Mouse (Mus musculus): ENCODE results near the gene Gm47985. TPM values are rescaled to one million over a fixed set of nuclear protein-coding genes. Genes with fewer than 3 reads are reported as not detected.
"Not testable (repeated sequence)": the region's sequence is repeated elsewhere in the genome, so short reads cannot be mapped to it uniquely, and the experiment has no call there.

Gene Gm47985
- polyA plus RNA-seq, 1 experiment from 2014 or later, result 1.1 TPM

- H3K27ac ChIP-seq (replicated peaks); H3K4me2 ChIP-seq (replicated peaks); H3K4me1 ChIP-seq; H3K36me3 ChIP-seq; ATAC-seq (ENCODE audit: low FRiP score, low read depth); H3K4me3 ChIP-seq; H3K9ac ChIP-seq (replicated peaks); H3K27me3 ChIP-seq; H3K9me3 ChIP-seq: not testable (repeated sequence)
- 78% methylated on average over 3 of the region's 3 CpGs for WGBS
Observed at GRCm38 (mm10) chr1:151186186-151186585, 3.8 kb downstream of the Gm47985 start.

DNA sequence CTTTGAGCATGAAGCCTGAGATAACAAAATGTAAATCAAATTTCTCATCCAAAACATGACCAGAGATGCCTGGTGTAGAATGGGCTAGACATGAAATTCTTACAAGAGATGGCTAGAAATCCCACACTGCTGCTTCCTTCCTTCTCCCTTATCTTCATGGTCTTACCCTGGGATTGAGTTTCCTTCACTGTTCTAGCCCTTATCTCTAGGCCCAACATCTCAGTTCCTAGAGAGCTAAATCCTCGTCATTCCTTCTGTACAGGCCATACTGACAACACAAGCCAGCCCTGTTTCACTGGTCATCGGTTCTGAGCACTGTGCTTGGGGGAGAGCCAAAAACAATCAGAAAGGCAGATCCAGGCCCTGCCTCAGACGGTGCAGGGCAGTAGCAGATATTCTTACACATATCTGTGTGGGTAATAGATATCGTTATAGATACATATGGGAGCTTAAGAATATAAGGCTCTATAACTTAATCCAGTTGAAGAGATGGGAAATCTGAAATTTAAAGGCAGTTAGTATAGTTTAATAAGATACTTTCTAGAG, 4.6 kb downstream of the Gm47985 start:
- H3K27me3 ChIP-seq; H3K4me3 ChIP-seq; ATAC-seq (ENCODE audit: low FRiP score, low read depth); H3K9me3 ChIP-seq; H3K4me1 ChIP-seq; H3K9ac ChIP-seq (replicated peaks); H3K27ac ChIP-seq (replicated peaks); H3K36me3 ChIP-seq; H3K4me2 ChIP-seq (replicated peaks): not testable (repeated sequence)
- WGBS, result 89% methylated on average over 4 of the region's 4 CpGs

- Histone ChIP-seq H3K4me3 (no peak overlapping the region), H3K4me2 (replicated peaks) (no peak overlapping the region), H3K27ac (replicated peaks) (no peak overlapping the region), H3K27me3 (no peaks in the 10 kb centered on the region), H3K9ac (replicated peaks) (no peak overlapping the region), H3K4me1 (no peaks in the 10 kb centered on the region), H3K36me3 (no peaks in the 10 kb centered on the region), H3K9me3 (no peaks in the 10 kb centered on the region)
- ATAC-seq (ENCODE audit: low FRiP score, low read depth), result no peak
- WGBS, result 93% methylated on average over 4 of the region's 4 CpGs
Observed at GRCm38 (mm10) chr1:151188469-151188868, 6.1 kb downstream of the Gm47985 start.

- H3K9me3 ChIP-seq; H3K27me3 ChIP-seq; H3K4me3 ChIP-seq; H3K4me2 ChIP-seq (replicated peaks); H3K27ac ChIP-seq (replicated peaks); H3K9ac ChIP-seq (replicated peaks); ATAC-seq (ENCODE audit: low FRiP score, low read depth); H3K36me3 ChIP-seq; H3K4me1 ChIP-seq: not testable (repeated sequence)
- WGBS, result 88% methylated on average over 1 of the region's 7 CpGs
Observed at GRCm38 (mm10) chr1:151192075-151192474, 9.7 kb downstream of the Gm47985 start, which contains the start of gene Gm8947. TSS of gene Gm8947 (plus strand) at chr1:151192376.

GRCm38 (mm10) chr1:151192739-151193138, 10.4 kb downstream of the Gm47985 start:
- not testable (repeated sequence) for H3K9me3 ChIP-seq; H3K4me1 ChIP-seq; H3K27me3 ChIP-seq; H3K4me2 ChIP-seq (replicated peaks); ATAC-seq (ENCODE audit: low FRiP score, low read depth); H3K9ac ChIP-seq (replicated peaks); H3K36me3 ChIP-seq; H3K27ac ChIP-seq (replicated peaks); H3K4me3 ChIP-seq
- WGBS, result 93% methylated on average over 15 of the region's 15 CpGs

DNA sequence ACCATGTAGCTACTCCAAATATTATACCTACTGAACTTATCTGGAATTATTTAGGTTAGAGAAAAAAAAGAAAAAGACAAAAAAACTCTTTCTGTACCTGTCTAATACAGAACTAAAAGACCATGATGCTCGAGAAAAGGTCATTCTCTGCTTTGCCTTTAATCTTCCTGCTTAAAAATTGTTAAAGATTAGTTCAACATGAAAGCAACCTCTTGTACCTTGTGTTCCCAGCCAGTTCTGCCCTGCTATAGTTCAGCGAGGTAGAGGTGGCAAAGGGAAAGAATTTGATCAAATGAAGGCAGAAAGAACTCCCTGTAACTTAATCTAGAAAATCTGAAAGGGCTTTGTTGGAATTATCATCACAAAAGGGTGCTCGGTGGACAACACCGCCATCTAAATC, 13.6 kb downstream of the Gm47985 start:
- H3K9me3 ChIP-seq; H3K4me2 ChIP-seq (replicated peaks); H3K9ac ChIP-seq (replicated peaks); H3K27ac ChIP-seq (replicated peaks); ATAC-seq (ENCODE audit: low FRiP score, low read depth); H3K4me1 ChIP-seq; H3K27me3 ChIP-seq; H3K36me3 ChIP-seq; H3K4me3 ChIP-seq: not testable (repeated sequence)
- WGBS, result 29% methylated on average over 4 of the region's 4 CpGs

DNA sequence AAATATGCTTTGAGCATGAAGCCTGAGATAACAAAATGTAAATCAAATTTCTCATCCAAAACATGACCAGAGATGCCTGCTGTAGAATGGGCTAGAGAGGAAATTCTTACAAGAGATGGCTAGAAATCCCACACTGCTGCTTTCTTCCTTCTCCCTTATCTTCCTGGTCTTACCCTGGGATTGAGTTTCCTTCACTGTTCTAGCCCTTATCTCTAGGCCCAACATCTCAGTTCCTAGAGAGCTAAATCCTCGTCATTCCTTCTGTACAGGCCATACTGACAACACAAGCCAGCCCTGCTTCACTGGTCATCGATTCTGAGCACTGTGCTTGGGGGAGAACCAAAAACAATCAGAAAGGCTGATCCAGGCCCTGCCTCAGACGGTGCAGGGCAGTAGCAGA, 14.4 kb downstream of the Gm47985 start:
- H3K9me3 ChIP-seq; H3K4me3 ChIP-seq; H3K27me3 ChIP-seq; H3K27ac ChIP-seq (replicated peaks); H3K9ac ChIP-seq (replicated peaks); H3K4me2 ChIP-seq (replicated peaks); H3K36me3 ChIP-seq; H3K4me1 ChIP-seq; ATAC-seq (ENCODE audit: low FRiP score, low read depth): not testable (repeated sequence)
- WGBS, result 81% methylated on average over 3 of the region's 3 CpGs

- H3K4me1 ChIP-seq; H3K27me3 ChIP-seq; H3K4me2 ChIP-seq (replicated peaks); ATAC-seq (ENCODE audit: low FRiP score, low read depth); H3K4me3 ChIP-seq; H3K36me3 ChIP-seq; H3K27ac ChIP-seq (replicated peaks); H3K9me3 ChIP-seq; H3K9ac ChIP-seq (replicated peaks): not testable (repeated sequence)
- 91% methylated on average over 4 of the region's 4 CpGs for WGBS
Observed at GRCm38 (mm10) chr1:151198120-151198519, 15.8 kb downstream of the Gm47985 start, which contains the start of gene Gm47995. TSS of gene Gm47995 (plus strand) at chr1:151198448.

GRCm38 (mm10) chr1:151200620-151201019, 18.3 kb downstream of the Gm47985 start:
- not testable (repeated sequence) for H3K4me3 ChIP-seq; H3K9ac ChIP-seq (replicated peaks); H3K27me3 ChIP-seq; ATAC-seq (ENCODE audit: low FRiP score, low read depth); H3K4me2 ChIP-seq (replicated peaks); H3K36me3 ChIP-seq; H3K27ac ChIP-seq (replicated peaks); H3K9me3 ChIP-seq; H3K4me1 ChIP-seq

GRCm38 (mm10) chr1:151202771-151203170, 20.4 kb downstream of the Gm47985 start:
- 84% methylated on average over 3 of the region's 5 CpGs for WGBS
- H3K36me3 ChIP-seq; H3K27me3 ChIP-seq; H3K9me3 ChIP-seq; H3K4me2 ChIP-seq (replicated peaks); H3K4me1 ChIP-seq; ATAC-seq (ENCODE audit: low FRiP score, low read depth); H3K27ac ChIP-seq (replicated peaks); H3K9ac ChIP-seq (replicated peaks); H3K4me3 ChIP-seq: not testable (repeated sequence)

DNA sequence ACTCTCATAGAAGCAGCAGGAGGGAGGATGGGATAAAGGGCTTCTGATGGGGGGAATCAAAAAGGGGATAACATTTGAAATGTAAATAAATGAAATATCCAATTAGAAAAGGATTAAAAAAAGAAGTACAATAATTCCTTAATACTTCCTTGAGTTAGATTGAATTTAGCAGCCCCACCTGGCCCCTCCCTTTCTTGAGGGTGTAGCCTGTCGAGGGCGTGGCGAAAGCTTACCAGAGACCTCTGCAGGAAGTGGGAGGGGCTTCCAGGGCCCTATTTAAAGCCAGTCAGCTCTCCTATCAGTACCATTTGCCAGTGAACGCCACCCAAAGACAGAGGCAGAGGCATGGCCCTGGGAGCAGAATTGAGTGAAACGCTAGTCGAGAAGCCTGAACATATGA, 21.5 kb downstream of the Gm47985 start, which contains the start of gene 3110040M04Rik:
3110040M04Rik (plus strand) TSS at position 304 of the 400 bp plus-strand sequence.
- not testable (repeated sequence) for H3K4me3 ChIP-seq; H3K9me3 ChIP-seq; H3K27me3 ChIP-seq; H3K4me1 ChIP-seq; H3K27ac ChIP-seq (replicated peaks); ATAC-seq (ENCODE audit: low FRiP score, low read depth); H3K4me2 ChIP-seq (replicated peaks); H3K9ac ChIP-seq (replicated peaks); H3K36me3 ChIP-seq
- no CpG with 5 or more reads among the region's 6 CpGs for WGBS

DNA sequence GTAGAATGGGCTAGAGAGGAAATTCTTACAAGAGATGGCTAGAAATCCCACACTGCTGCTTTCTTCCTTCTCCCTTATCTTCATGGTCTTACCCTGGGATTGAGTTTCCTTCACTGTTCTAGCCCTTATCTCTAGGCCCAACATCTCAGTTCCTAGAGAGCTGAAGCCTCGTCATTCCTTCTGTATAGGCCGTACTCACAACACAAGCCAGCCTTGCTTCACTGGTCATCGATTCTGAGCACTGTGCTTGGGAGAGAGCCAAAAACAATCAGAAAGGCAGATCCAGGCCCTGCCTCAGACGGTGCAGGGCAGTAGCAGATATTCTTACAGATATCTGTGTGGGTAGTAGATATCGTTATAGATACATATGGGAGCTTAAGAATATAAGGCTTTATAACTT, 26.2 kb downstream of the Gm47985 start:
- H3K9me3 ChIP-seq; H3K27me3 ChIP-seq; H3K4me2 ChIP-seq (replicated peaks); H3K9ac ChIP-seq (replicated peaks); H3K4me1 ChIP-seq; H3K36me3 ChIP-seq; H3K27ac ChIP-seq (replicated peaks); ATAC-seq (ENCODE audit: low FRiP score, low read depth); H3K4me3 ChIP-seq: not testable (repeated sequence)
- 84% methylated on average over 3 of the region's 5 CpGs for WGBS

GRCm38 (mm10) chr1:151208944-151209343, 26.6 kb downstream of the Gm47985 start:
- not testable (repeated sequence) for H3K27me3 ChIP-seq; H3K4me3 ChIP-seq; H3K9ac ChIP-seq (replicated peaks); H3K4me1 ChIP-seq; H3K27ac ChIP-seq (replicated peaks); H3K9me3 ChIP-seq; ATAC-seq (ENCODE audit: low FRiP score, low read depth); H3K4me2 ChIP-seq (replicated peaks); H3K36me3 ChIP-seq

Data from midbrain, embryonic 12.5 days (tissue).